Mouse (Mus musculus) E14TG2a.4 (cell line): ENCODE data around the gene Gm26602.

ENCODE experiments used
- H3K27me3 ChIP-seq: 2 replicates; pipeline ENCODE4 v1.6.1; 2014; ENCODE audit warnings: low read length, control low read depth; ENCODE audit not compliant: insufficient read depth
- H3K36me3 ChIP-seq: 2 replicates; pipeline ENCODE4 v1.6.1; 2014; ENCODE audit warnings: low read length, control low read depth; ENCODE audit not compliant: insufficient read depth
- H3K4me1 ChIP-seq: replicated peaks from 2 replicates; pipeline ENCODE4 v1.6.1; 2014; ENCODE audit warnings: low read depth, low read length, control low read depth
- H3K4me3 ChIP-seq: replicated peaks from 2 replicates; pipeline ENCODE4 v1.5.1; 2014; ENCODE audit warnings: mild to moderate bottlenecking, low read length
- H3K9me3 ChIP-seq: 2 replicates; pipeline ENCODE4 v1.6.1; 2014; ENCODE audit warnings: low read length, control low read depth
- CTCF ChIP-seq: conservative IDR thresholded peaks from 2 replicates; pipeline ENCODE4 v1.5.1; 2014; ENCODE audit warnings: low read length
- NANOG ChIP-seq: IDR thresholded peaks from 2 replicates; pipeline ENCODE4 v1.6.1; 2014; ENCODE audit warnings: borderline replicate concordance, low read length, mixed read lengths
- POU5F1 ChIP-seq: IDR thresholded peaks from 2 replicates; pipeline ENCODE4 v1.6.1; 2014; ENCODE audit warnings: low read length, borderline replicate concordance

The Gm26602 gene

GRCm38 (mm10) chr10:79912412-79912811 lies 1.8 kb downstream of the Gm26602 start:
- Histone ChIP-seq H3K4me3 (no peak overlapping the region; the same call in 1 of the 2 replicates), H3K27me3 (peaks cover 4% of the 10 kb centered on the region), H3K9me3 (no peaks in the 10 kb centered on the region), H3K4me1 (peaks cover 53% of the 10 kb centered on the region), H3K36me3 (peaks cover 15% of the 10 kb centered on the region)
- TF ChIP-seq CTCF (no peak), POU5F1 (no peak), NANOG (no peak)

DNA sequence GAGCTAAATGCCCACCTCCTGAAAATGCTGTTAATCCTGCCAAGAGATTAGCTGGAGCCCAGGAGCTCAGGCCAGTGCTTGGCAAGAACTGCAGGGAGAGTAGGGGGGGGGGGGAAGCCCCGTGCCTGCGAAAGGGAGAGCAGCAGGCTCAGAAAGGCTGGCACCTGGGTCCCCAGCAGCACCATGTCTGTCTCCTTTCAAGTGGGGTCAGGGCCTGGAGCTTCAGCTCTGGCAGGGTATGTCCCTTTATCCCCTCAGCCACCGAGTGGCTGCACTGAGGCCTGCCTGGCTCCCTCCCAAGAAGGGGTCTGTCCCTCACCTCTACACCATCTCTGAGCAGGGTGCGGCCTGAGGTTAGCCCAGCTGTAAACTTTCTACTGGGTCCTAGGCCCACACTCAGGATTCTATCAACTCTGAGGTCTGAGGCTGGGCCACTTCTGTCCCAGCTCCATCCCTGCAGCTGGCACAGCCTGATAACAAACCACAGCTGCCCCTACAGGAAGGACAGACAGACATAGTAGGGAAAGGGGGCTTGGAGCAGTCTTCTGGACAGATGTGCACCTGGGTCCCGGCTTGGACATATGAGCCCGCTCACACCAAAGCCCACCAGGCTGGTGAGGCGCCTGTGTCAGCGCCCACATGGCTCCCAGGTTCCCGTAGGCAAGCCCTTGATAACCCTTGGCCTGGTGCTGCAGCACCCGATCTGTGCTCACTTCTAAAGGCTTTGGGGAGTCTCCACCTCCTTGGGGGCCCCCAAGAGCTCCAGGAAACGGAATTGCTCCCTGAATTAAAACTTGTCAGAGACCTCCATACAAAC lies 3.7 kb downstream of the Gm26602 start:
- Histone ChIP-seq H3K4me3 (no peak overlapping the region), H3K4me1 (peaks cover 65% of the 10 kb centered on the region), H3K27me3 (peaks cover 23% of the 10 kb centered on the region), H3K36me3 (peaks cover 15% of the 10 kb centered on the region), H3K9me3 (no peaks in the 10 kb centered on the region)
- no peak for TF ChIP-seq POU5F1
- no peak for TF ChIP-seq NANOG
- TF ChIP-seq CTCF = no peak

DNA sequence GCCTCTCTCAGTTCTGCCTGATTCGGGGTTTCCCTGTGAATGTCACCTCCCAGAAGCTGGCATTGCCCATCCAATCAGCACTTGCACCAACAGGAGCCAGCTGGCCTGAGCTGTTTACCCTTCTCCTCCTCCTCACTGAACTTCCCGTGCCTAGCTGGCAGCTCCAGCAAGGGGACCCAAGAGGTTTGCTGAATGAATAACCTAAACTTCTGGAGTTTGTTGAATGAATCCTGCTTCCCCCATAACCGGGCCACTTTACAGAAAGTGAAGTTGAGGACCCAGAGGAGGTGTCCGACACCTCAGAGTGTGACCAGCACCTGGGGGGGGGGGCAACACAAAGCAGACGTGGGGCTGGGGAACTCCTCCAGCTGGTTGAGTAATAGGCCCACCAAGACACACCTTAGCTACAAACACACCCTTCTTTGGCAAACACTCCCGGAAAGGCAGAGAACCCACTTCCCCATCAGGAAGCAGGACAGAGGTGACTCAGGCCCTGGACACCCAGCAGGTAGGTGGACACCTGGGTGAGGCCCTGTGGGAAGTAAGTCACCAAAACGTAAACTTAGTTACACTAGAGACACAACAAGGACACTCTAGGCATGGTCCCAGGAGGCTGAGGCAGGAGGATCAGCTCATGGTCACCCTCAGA lies 4.4 kb downstream of the Gm26602 start:
- H3K4me3 ChIP-seq = no peak overlapping the region

DNA sequence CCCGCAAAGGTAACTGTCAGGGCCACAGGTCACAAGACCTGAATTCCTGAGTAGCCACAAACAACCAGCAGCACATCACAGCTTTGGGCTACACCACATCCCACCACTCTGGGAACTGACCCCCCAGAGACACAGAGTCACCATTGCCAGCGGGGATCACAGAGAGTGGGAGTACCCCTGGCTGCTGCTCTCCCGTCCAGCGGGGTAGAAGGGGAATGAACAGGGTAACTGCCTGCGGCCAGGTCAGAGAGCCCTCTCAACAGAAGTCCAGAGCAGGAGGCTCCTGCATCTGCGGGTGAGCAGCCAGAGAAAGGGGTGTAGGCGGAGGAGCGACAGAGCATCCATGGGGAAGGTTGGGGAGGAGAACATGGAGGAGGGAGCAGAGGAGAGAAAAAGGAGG lies 5.4 kb downstream of the Gm26602 start:
- Histone ChIP-seq H3K27me3 (peaks cover 38% of the 10 kb centered on the region), H3K9me3 (no peaks in the 10 kb centered on the region), H3K4me3 (peak overlapping the region; percentile 84), H3K4me1 (peaks cover 73% of the 10 kb centered on the region), H3K36me3 (peaks cover 8% of the 10 kb centered on the region)
- no peak for TF ChIP-seq NANOG
- TF ChIP-seq POU5F1 = no peak
- TF ChIP-seq CTCF = no peak

More for the DNA sequence above, 4.4 kb downstream of the Gm26602 start:
- H3K36me3 ChIP-seq = peaks cover 15% of the 10 kb centered on the region
- TF ChIP-seq NANOG (no peak), POU5F1 (no peak), CTCF (no peak)
- peaks cover 27% of the 10 kb centered on the region for H3K27me3 ChIP-seq
- H3K9me3 ChIP-seq = no peaks in the 10 kb centered on the region
- H3K4me1 ChIP-seq = peaks cover 65% of the 10 kb centered on the region

DNA sequence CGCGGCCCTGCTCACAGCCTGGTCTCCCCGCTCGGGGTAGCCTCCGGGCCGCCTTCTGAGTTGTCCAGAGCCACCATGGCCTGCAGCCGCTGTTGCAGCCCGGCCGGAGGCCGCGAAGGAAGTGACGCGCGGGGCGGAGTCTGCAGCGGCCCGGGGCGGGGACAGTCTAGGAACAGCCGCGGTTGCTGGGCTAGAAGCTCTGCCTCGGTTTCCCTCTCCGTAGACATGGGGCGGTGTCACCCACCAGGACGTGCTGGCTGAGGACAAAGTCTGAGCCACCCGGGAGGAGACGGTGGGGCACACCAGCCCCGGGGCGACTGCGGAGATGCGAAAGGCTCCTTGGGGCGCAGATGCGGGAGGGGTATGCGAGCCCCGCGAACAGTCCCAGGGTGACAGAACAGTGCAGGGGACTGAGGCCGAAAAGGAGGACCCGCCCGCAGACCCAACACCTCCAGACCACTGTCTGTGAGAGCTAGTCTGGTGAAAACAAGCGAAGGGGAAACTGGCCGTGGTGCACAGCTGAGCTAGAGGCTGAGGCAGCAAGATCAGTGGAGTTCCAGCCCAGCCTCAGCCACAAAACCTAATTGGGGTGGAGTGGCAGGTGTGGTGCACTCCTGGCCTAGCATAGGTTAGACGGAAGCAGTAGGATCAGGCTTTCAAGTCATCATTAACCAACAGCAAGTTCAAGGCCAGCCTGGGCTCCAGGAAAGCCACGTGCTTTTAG lies 6.3 kb downstream of the Gm26602 start, which contains the start of gene Kiss1r:
Gene Kiss1r, plus strand, starts transcription at position 164 of the 724 bp plus-strand sequence.
- H3K27me3 ChIP-seq = peaks cover 46% of the 10 kb centered on the region
- H3K4me1 ChIP-seq = peaks cover 74% of the 10 kb centered on the region
- H3K36me3 ChIP-seq = peaks cover under 1% of the 10 kb centered on the region
- H3K9me3 ChIP-seq = no peaks in the 10 kb centered on the region
- TF ChIP-seq POU5F1 (no peak), NANOG (no peak), CTCF (no peak)
- peak within 1 kb of the TSS; percentile 84 for H3K4me3 ChIP-seq

- H3K9me3 ChIP-seq = no peaks in the 10 kb centered on the region
- TF ChIP-seq POU5F1 = no peak
- TF ChIP-seq CTCF = no peak
- TF ChIP-seq NANOG = no peak
- peak overlapping the region; percentile 84 for H3K4me3 ChIP-seq
- peaks cover 74% of the 10 kb centered on the region for H3K4me1 ChIP-seq
- H3K27me3 ChIP-seq = peaks cover 53% of the 10 kb centered on the region
- no peaks in the 10 kb centered on the region; the same call in 1 of the 2 replicates for H3K36me3 ChIP-seq
Observed at GRCm38 (mm10) chr10:79917532-79918100, 7.0 kb downstream of the Gm26602 start.

- peaks cover 61% of the 10 kb centered on the region for H3K27me3 ChIP-seq
- no peaks in the 10 kb centered on the region; the same call in 1 of the 2 replicates for H3K36me3 ChIP-seq
- H3K9me3 ChIP-seq = no peaks in the 10 kb centered on the region
- TF ChIP-seq CTCF = no peak
- TF ChIP-seq POU5F1 = no peak
- no peak for TF ChIP-seq NANOG
- peak overlapping the region; percentile 65 for H3K4me3 ChIP-seq
- H3K4me1 ChIP-seq = peaks cover 78% of the 10 kb centered on the region
Observed at GRCm38 (mm10) chr10:79918231-79919078, 7.8 kb downstream of the Gm26602 start.
